In genomic region chr17:28533327-28533726, GRCm38 (mm10) we compare ENCODE assay signal across 22 mouse cellular contexts. TPM values are rescaled to one million over a fixed set of nuclear protein-coding genes. Genes with fewer than 3 reads are reported as not detected.
"Had no signal": no experiment of that assay in that cellular context is flagged by ENCODE, and none has a peak within 500 bp of the region (broad histone marks: within the 10 kb centered on the region; RNA-seq: fewer than 3 reads in every experiment).

No protein-coding gene starts in this region.

- H3K4me1 ChIP-seq: midbrain, embryonic 15.5 days; stomach, embryonic 15.5 days had no signal

- ATAC-seq: midbrain, embryonic 13.5 days; midbrain, embryonic 15.5 days had no signal

- H3K27me3 ChIP-seq: midbrain, embryonic 15.5 days; stomach, embryonic 15.5 days had no signal

- H3K9me3 ChIP-seq: midbrain, embryonic 13.5 days; midbrain, embryonic 15.5 days; stomach, embryonic 15.5 days had no signal

- H3K36me3 ChIP-seq: midbrain, embryonic 13.5 days; midbrain, embryonic 15.5 days; neural tube, embryonic 12.5 days; stomach, embryonic 15.5 days had no signal

- H3K4me3 ChIP-seq: midbrain, embryonic 13.5 days; midbrain, embryonic 15.5 days; neural tube, embryonic 12.5 days; stomach, embryonic 15.5 days had no signal

- DNase-seq: lung, adult 18-20 months; lung, embryonic 14.5 days; lung, postnatal 10 days; right cerebral cortex, postnatal 14 days; thymus, adult 2 months; thymus, postnatal 36 days had no signal

RNA-seq across cellular contexts. Expression of gene Armc12, which starts 2.7 kb away (rescaled TPM):
- total RNA-seq: megakaryocyte progenitor cell, adult 5-6 weeks; midbrain, postnatal 0 days; neutrophil, adult 5-6 weeks had no signal
- polyA plus RNA-seq: liver, embryonic 16.5 days; lung, embryonic 14.5 days; lung, embryonic 16.5 days; macrophage; midbrain, embryonic 11.5 days; midbrain, embryonic 13.5 days; midbrain, embryonic 15.5 days; midbrain, postnatal 0 days; neural tube, embryonic 12.5 days; neural tube, embryonic 14.5 days; stomach, embryonic 15.5 days; stomach, postnatal 0 days had no signal

RNA-seq across cellular contexts. Expression of gene Clpsl2, which starts 15.9 kb away (rescaled TPM):
- total RNA-seq: megakaryocyte progenitor cell, adult 5-6 weeks; midbrain, postnatal 0 days; monocyte, adult 5-6 weeks; neutrophil, adult 5-6 weeks had no signal
- polyA plus RNA-seq: liver, embryonic 14.5 days; liver, embryonic 16.5 days; lung, embryonic 14.5 days; lung, embryonic 16.5 days; macrophage; midbrain, embryonic 11.5 days; midbrain, embryonic 13.5 days; midbrain, embryonic 15.5 days; midbrain, postnatal 0 days; neural tube, embryonic 12.5 days; neural tube, embryonic 14.5 days; spleen, adult 2 months; stomach, embryonic 15.5 days; stomach, postnatal 0 days; thymus, adult 2 months had no signal

RNA-seq across cellular contexts. Expression of gene Clps, which starts 27.2 kb away (rescaled TPM):
- total RNA-seq: megakaryocyte progenitor cell, adult 5-6 weeks; midbrain, postnatal 0 days; monocyte, adult 5-6 weeks; neutrophil, adult 5-6 weeks had no signal
- polyA plus RNA-seq: macrophage; midbrain, embryonic 11.5 days; midbrain, postnatal 0 days; neural tube, embryonic 12.5 days; neural tube, embryonic 14.5 days had no signal

RNA-seq across cellular contexts. Expression of gene Lhfpl5, which starts 42.1 kb away (rescaled TPM):
- total RNA-seq: megakaryocyte progenitor cell, adult 5-6 weeks; monocyte, adult 5-6 weeks; neutrophil, adult 5-6 weeks had no signal
- polyA plus RNA-seq: liver, embryonic 14.5 days; macrophage; spleen, adult 2 months had no signal
